Mouse (Mus musculus) brain, embryonic 14.5 days (tissue): ENCODE results near the gene Mapkbp1.

ENCODE experiments used
- CTCF ChIP-seq: fragments of 200-500 bp; IDR thresholded peaks from 2 replicates; pipeline ENCODE4 v1.5.1; 2012; ENCODE audit warnings: inconsistent platforms, mild to moderate bottlenecking, moderate library complexity, borderline replicate concordance; ENCODE audit not compliant: insufficient read depth, insufficient read length; ENCODE audit errors: extremely low read depth
- POLR2A ChIP-seq: fragments of 200-500 bp; IDR thresholded peaks from 2 replicates; pipeline ENCODE4 v1.6.1; 2012; ENCODE audit warnings: mild to moderate bottlenecking, inconsistent platforms, borderline replicate concordance; ENCODE audit not compliant: poor library complexity, insufficient read depth, insufficient read length, severe bottlenecking; ENCODE audit errors: extremely low read depth

- TF ChIP-seq POLR2A (no peak), CTCF (no peak)
Observed at GRCm38 (mm10) chr2:120006696-120007095, 34.2 kb downstream of the Mapkbp1 start.
